Mouse (Mus musculus) midbrain, embryonic 13.5 days (tissue): Measurements from ENCODE around the gene Bhlhe41. TPM values are rescaled to one million over a fixed set of nuclear protein-coding genes. Genes with fewer than 3 reads are reported as not detected.

ENCODE experiments used
- ATAC-seq: fragments of 200-750 bp; cut with Nextera tagmentation; 2 replicates; pipeline ENCODE4 v1.8.0; 2017; ENCODE audit warnings: mild to moderate bottlenecking, moderate TSS enrichment, moderate library complexity
- H3K27ac ChIP-seq: fragments of 300-500 bp; sonication (generic); 2 replicates; pipeline ENCODE4 v1.5.1; 2015; ENCODE audit warnings: inconsistent platforms, mild to moderate bottlenecking, moderate library complexity
- H3K27me3 ChIP-seq: fragments of 300-500 bp; sonication (generic); 2 replicates; pipeline ENCODE4 v1.6.1; 2015; ENCODE audit warnings: mild to moderate bottlenecking, inconsistent platforms
- H3K36me3 ChIP-seq: fragments of 300-500 bp; sonication (generic); 2 replicates; pipeline ENCODE4 v1.6.1; 2015; ENCODE audit warnings: mild to moderate bottlenecking, inconsistent platforms
- H3K4me1 ChIP-seq: fragments of 300-500 bp; sonication (generic); replicated peaks from 2 replicates; pipeline ENCODE4 v1.6.1; 2015; ENCODE audit warnings: inconsistent platforms
- H3K4me2 ChIP-seq: fragments of 300-500 bp; sonication (generic); replicated peaks from 2 replicates; pipeline ENCODE4 v1.6.1; 2015; ENCODE audit warnings: moderate library complexity, mild to moderate bottlenecking, inconsistent platforms
- H3K4me3 ChIP-seq: fragments of 300-500 bp; sonication (generic); replicated peaks from 2 replicates; pipeline ENCODE4 v1.5.1; 2015; ENCODE audit warnings: mild to moderate bottlenecking, inconsistent platforms
- H3K9ac ChIP-seq: fragments of 300-500 bp; sonication (generic); replicated peaks from 2 replicates; pipeline ENCODE4 v1.6.1; 2015; ENCODE audit warnings: mild to moderate bottlenecking, inconsistent platforms
- H3K9me3 ChIP-seq: fragments of 300-500 bp; sonication (generic); 2 replicates; pipeline ENCODE4 v1.6.1; 2016; ENCODE audit warnings: mild to moderate bottlenecking, inconsistent platforms
- WGBS: fragments of 180-500 bp; shearing (Covaris S2); methylation state at CpG from one replicate; pipeline ENCODE4 v1.1.7; 2015; 5-methylcytosine and 5-hydroxymethylcytosine counted together
- polyA plus RNA-seq: library from polyadenylated mRNA; unstranded; fragments of >200 nt; fragmentation: Nextera tagmentation; extraction: Ambion mirVana; gene quantifications from 2 replicates; pipeline ENCODE4 v1.2.1, GENCODE M21; 2015

Bhlhe41 gene
- polyA plus RNA-seq, 1 experiment from 2014 or later, result 3.9 TPM

GRCm38 (mm10) chr6:145854756-145855155 lies 10.6 kb downstream of the Bhlhe41 start:
- Histone ChIP-seq H3K27ac (no peak overlapping the region), H3K9ac (no peak overlapping the region; the same call in 1 of the 2 replicates), H3K36me3 (no peaks in the 10 kb centered on the region), H3K9me3 (no peaks in the 10 kb centered on the region), H3K4me2 (no peak overlapping the region), H3K4me3 (no peak overlapping the region), H3K4me1 (peaks cover 22% of the 10 kb centered on the region), H3K27me3 (peaks cover 40% of the 10 kb centered on the region)
- no peak for ATAC-seq
- 54% methylated on average over 5 of the region's 5 CpGs for WGBS

DNA sequence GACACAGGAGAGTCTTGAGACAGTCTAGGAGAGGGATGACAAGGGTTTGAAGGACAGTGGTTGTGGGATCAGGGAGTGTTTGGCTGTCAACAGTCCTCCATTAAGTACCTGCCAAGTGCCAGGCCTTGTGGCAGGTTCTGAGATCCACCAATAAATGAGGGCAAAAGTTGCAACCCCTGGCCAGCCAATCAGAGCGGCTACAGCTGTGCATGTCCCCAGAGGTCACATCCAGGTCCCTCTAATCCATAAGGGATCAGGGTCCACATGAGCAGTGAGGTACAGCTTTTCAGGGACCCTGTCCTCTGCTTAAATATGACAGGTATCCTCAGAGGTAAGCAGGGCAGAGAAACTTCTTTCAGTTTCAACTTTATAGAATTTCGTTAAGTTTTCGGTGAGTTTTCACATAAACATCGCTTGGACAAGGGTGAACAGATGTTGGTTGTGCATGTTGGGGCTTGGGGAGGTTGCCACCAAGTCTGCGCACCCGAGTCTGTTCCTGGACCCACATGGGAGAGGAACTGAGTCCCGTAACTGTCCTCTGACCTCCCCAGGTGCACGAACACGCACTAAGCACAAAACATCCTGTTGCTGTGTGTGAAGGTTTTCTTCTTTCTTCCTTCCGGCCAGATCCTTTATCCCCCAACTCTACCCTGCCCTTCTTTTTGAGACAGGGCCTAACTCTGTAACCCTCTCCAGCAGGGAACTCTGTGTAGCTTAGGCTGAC lies 11.8 kb downstream of the Bhlhe41 start:
- no peak overlapping the region for H3K9ac ChIP-seq
- no peak overlapping the region for H3K4me3 ChIP-seq
- WGBS, result 91% methylated on average over 10 of the region's 10 CpGs
- H3K36me3 ChIP-seq, result no peaks in the 10 kb centered on the region
- H3K4me2 ChIP-seq, result no peak overlapping the region
- H3K9me3 ChIP-seq, result no peaks in the 10 kb centered on the region
- peaks cover 22% of the 10 kb centered on the region for H3K4me1 ChIP-seq
- H3K27ac ChIP-seq, result no peak overlapping the region
- H3K27me3 ChIP-seq, result peaks cover 33% of the 10 kb centered on the region
- no peak for ATAC-seq

DNA sequence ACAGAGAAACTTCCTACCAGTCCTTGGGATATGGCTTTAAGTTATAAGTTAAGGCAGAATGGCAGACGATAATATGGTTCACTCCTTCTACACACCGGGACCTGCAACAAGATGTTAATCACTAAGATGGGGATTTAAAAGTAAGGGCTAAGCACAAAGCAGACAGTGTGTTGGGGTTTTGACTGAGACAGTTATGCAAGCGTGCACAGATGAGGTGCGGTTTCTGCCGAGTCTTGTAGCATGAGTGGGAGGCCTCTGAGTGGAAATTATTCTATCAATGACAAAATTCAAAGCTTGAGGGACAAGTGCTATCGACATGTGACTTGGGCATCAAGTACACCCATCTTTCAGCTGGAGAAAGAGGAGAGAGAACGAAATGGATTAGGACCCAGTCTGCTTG lies 12.7 kb downstream of the Bhlhe41 start:
- no peaks in the 10 kb centered on the region for H3K9me3 ChIP-seq
- ATAC-seq, result no peak
- H3K36me3 ChIP-seq, result no peaks in the 10 kb centered on the region
- no peak overlapping the region for H3K4me3 ChIP-seq
- H3K9ac ChIP-seq, result no peak overlapping the region
- 93% methylated on average over 7 of the region's 7 CpGs for WGBS
- H3K27ac ChIP-seq, result no peak overlapping the region
- no peak overlapping the region for H3K4me2 ChIP-seq
- peaks cover 25% of the 10 kb centered on the region for H3K27me3 ChIP-seq
- H3K4me1 ChIP-seq, result peaks cover 22% of the 10 kb centered on the region

DNA sequence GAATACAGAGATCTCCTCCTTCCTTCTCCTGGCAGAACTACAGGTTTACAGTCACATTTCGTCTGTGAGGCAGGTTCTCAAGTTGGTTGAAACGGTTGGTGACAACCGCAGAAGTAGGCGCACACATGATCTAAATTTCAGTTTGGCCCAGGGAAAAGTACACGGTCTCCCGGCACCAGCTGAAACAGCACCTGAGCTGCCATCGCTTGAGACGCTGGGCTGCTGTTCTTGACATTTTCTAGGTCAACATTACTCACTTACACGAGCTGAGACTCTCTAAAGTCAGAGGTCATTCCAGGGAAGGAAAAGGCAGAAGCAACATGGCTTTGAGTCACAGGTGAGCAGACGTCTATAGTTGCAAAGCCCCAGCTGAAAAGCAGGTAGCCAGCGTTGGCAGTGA lies 13.4 kb downstream of the Bhlhe41 start:
- H3K4me2 ChIP-seq, result no peak overlapping the region
- no peaks in the 10 kb centered on the region for H3K9me3 ChIP-seq
- H3K36me3 ChIP-seq, result no peaks in the 10 kb centered on the region
- H3K27ac ChIP-seq, result no peak overlapping the region
- WGBS, result 85% methylated on average over 11 of the region's 11 CpGs
- H3K27me3 ChIP-seq, result peaks cover 19% of the 10 kb centered on the region
- H3K4me1 ChIP-seq, result peaks cover 22% of the 10 kb centered on the region
- H3K4me3 ChIP-seq, result no peak overlapping the region
- H3K9ac ChIP-seq, result no peak overlapping the region
- ATAC-seq, result no peak

- ATAC-seq, result no peak
- WGBS, result 59% methylated on average over 2 of the region's 2 CpGs
Observed at GRCm38 (mm10) chr6:145850789-145851188, 14.6 kb downstream of the Bhlhe41 start.

DNA sequence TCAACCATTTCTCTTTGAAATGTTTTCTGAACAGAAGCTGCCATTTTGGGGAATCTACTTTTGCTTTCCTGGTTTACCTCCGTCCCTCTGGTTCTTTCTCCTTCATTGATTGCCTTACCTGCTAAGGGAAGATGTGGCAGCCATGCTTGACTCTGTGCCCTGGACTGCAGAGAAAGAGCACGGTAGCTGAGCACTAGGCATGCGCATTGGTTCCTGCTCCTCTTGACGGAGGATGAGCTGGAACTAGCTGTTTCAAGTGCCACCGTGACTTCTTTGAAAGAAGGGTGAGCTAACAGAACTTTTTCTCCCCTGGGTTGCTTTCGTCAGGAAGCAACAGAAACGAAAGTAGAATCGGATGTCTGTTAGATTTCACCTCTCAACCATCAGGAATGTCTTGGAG lies 17.7 kb downstream of the Bhlhe41 start:
- Histone ChIP-seq H3K27me3 (no peaks in the 10 kb centered on the region; the same call in 1 of the 2 replicates), H3K4me2 (no peak overlapping the region), H3K36me3 (no peaks in the 10 kb centered on the region), H3K4me3 (no peak overlapping the region), H3K27ac (no peak overlapping the region), H3K4me1 (no peaks in the 10 kb centered on the region), H3K9me3 (no peaks in the 10 kb centered on the region), H3K9ac (no peak overlapping the region)
- 90% methylated on average over 8 of the region's 8 CpGs for WGBS
- ATAC-seq, result no peak

More at GRCm38 (mm10) chr6:145850789-145851188, 14.6 kb downstream of the Bhlhe41 start:
- H3K27me3 ChIP-seq, result peaks cover 19% of the 10 kb centered on the region
- H3K9me3 ChIP-seq, result no peaks in the 10 kb centered on the region
- peaks cover 15% of the 10 kb centered on the region for H3K4me1 ChIP-seq
- H3K36me3 ChIP-seq, result no peaks in the 10 kb centered on the region
- no peak overlapping the region for H3K9ac ChIP-seq
- no peak overlapping the region for H3K27ac ChIP-seq
- no peak overlapping the region for H3K4me2 ChIP-seq
- H3K4me3 ChIP-seq, result no peak overlapping the region

GRCm38 (mm10) chr6:145846948-145847347 lies 18.4 kb downstream of the Bhlhe41 start:
- no peak overlapping the region for H3K4me3 ChIP-seq
- H3K36me3 ChIP-seq, result no peaks in the 10 kb centered on the region
- no peaks in the 10 kb centered on the region for H3K9me3 ChIP-seq
- no peak overlapping the region for H3K27ac ChIP-seq
- H3K4me1 ChIP-seq, result no peaks in the 10 kb centered on the region
- no peak overlapping the region for H3K4me2 ChIP-seq
- no peaks in the 10 kb centered on the region; the same call in 1 of the 2 replicates for H3K27me3 ChIP-seq
- H3K9ac ChIP-seq, result no peak overlapping the region
- WGBS, result 91% methylated on average over 6 of the region's 6 CpGs
- ATAC-seq, result no peak

GRCm38 (mm10) chr6:145846076-145846475 lies 19.3 kb downstream of the Bhlhe41 start:
- Histone ChIP-seq H3K9ac (no peak overlapping the region), H3K27me3 (no peaks in the 10 kb centered on the region; the same call in 1 of the 2 replicates), H3K27ac (no peak overlapping the region), H3K9me3 (no peaks in the 10 kb centered on the region), H3K36me3 (no peaks in the 10 kb centered on the region), H3K4me1 (no peaks in the 10 kb centered on the region), H3K4me3 (no peak overlapping the region), H3K4me2 (no peak overlapping the region)
- WGBS, result 85% methylated on average over 1 of the region's 1 CpGs
- ATAC-seq, result no peak

DNA sequence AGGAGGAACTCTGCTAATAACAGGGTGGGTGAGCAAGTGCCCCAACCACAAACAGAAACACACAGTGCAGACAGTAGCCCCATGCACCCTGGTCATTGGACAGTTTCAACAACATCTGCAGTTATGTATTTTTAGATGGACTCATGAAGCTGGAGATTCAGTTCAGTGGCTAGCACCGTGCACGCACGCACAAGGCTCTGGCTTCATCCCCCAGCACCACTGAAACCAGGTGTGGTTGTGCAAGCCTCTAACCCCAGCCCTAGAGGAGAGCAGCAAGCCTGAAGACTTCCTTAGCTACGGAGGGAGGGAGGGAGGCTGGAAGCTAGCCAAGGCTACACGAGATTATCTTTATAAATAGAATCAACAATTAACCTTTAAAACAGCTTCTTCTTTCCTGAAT lies 19.7 kb downstream of the Bhlhe41 start:
- WGBS, result 82% methylated on average over 5 of the region's 5 CpGs
- H3K27me3 ChIP-seq, result no peaks in the 10 kb centered on the region; the same call in 1 of the 2 replicates
- no peaks in the 10 kb centered on the region for H3K9me3 ChIP-seq
- H3K4me1 ChIP-seq, result no peaks in the 10 kb centered on the region
- ATAC-seq, result no peak
- H3K4me2 ChIP-seq, result no peak overlapping the region
- no peaks in the 10 kb centered on the region for H3K36me3 ChIP-seq
- no peak overlapping the region for H3K4me3 ChIP-seq
- no peak overlapping the region for H3K9ac ChIP-seq
- no peak overlapping the region for H3K27ac ChIP-seq

GRCm38 (mm10) chr6:145835359-145835758 lies 30.0 kb downstream of the Bhlhe41 start:
- Histone ChIP-seq H3K36me3 (no peaks in the 10 kb centered on the region), H3K27me3 (peaks cover 5% of the 10 kb centered on the region; the same call in 1 of the 2 replicates), H3K4me1 (no peaks in the 10 kb centered on the region), H3K27ac (no peak overlapping the region), H3K9ac (no peak overlapping the region), H3K9me3 (no peaks in the 10 kb centered on the region), H3K4me2 (no peak overlapping the region), H3K4me3 (no peak overlapping the region)
- WGBS, result 61% methylated on average over 6 of the region's 6 CpGs
- ATAC-seq, result no peak

DNA sequence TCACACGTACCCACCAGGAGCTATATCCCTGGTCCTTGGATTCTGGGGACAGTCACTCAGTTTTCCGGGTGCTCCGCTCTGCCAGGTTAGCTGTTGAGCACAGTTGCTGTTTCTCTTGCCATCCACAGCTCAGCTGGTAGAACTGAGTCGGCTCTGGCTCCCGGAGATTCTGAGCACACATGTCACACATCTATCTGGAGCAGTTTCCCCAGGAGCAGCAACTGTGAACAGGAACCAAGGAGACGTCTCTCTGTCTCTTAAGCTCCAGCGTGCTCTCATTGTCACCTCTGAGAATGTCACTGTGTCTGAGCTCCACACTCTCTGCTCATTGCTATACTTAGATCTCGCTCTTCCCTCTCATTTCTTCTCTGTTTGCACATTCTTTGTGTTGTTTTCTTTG lies 32.4 kb downstream of the Bhlhe41 start:
- H3K4me1 ChIP-seq, result no peaks in the 10 kb centered on the region
- 76% methylated on average over 8 of the region's 8 CpGs for WGBS
- no peak for ATAC-seq
- H3K36me3 ChIP-seq, result no peaks in the 10 kb centered on the region
- peaks cover 5% of the 10 kb centered on the region; the same call in 1 of the 2 replicates for H3K27me3 ChIP-seq
- H3K9me3 ChIP-seq, result no peaks in the 10 kb centered on the region
- H3K9ac ChIP-seq, result 0 out of 2 replicates have a peak overlapping the region, but pooled peaks have one; percentile 3
- no peak overlapping the region for H3K27ac ChIP-seq
- no peak overlapping the region for H3K4me3 ChIP-seq
- H3K4me2 ChIP-seq, result no peak overlapping the region

GRCm38 (mm10) chr6:145830617-145831016 lies 34.7 kb downstream of the Bhlhe41 start:
- no peak overlapping the region for H3K27ac ChIP-seq
- 70% methylated on average over 9 of the region's 9 CpGs for WGBS
- no peak overlapping the region for H3K4me2 ChIP-seq
- no peak overlapping the region for H3K4me3 ChIP-seq
- ATAC-seq, result peak; percentile 75; the same call in 1 of the 2 replicates
- H3K9me3 ChIP-seq, result no peaks in the 10 kb centered on the region
- H3K4me1 ChIP-seq, result no peaks in the 10 kb centered on the region
- H3K27me3 ChIP-seq, result peaks cover 5% of the 10 kb centered on the region; the same call in 1 of the 2 replicates
- no peak overlapping the region for H3K9ac ChIP-seq
- no peaks in the 10 kb centered on the region for H3K36me3 ChIP-seq
